Mouse (Mus musculus) 416B (cell line): ENCODE data around the gene Tcf7l2.

Experiments used
- DNase-seq: peaks from one replicate; pipeline ENCODE4 v3.0.0; 2011; ENCODE audit warnings: low read depth

Tcf7l2 gene

DNA sequence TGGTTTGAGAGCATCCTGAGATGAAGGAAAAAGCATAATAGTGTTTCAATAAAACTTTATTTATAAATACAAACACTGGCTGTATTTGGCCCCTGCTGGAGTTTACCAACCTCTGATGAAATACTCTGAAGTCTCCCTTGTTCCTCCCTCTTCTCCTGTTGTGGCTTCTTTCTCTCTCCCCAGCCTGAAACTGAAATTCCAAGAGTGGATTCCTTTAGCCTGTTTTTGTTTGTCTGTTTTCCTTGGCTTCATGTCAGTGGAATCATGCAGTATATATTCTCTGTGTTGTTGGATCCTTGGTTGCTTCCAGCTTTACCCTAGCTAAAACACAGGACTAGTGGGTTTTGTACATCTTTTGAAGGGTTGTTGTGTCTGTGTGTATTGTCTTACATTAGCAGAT lies 16.5 kb downstream of the Tcf7l2 start:
- no peak for DNase-seq

DNA sequence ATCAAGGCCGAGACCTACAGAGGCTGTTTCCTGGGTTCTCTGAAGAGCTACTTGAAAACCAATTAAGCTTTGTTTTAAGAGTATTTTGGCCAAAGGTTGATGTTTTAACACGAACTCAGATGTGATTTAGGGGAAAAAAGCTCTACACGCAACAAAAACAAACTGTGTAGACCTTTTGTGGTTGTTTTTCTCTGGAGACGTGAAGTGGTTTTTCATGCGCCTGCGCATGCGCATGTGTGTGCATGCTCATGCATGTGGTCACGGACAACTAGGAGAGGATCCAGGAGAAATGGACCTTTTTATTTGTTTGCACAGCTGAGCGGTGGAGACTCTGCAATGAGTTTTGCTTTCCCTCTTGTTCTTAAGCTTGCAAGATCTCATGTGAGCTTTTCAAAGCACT lies 17.4 kb downstream of the Tcf7l2 start:
- DNase-seq, result no peak

DNA sequence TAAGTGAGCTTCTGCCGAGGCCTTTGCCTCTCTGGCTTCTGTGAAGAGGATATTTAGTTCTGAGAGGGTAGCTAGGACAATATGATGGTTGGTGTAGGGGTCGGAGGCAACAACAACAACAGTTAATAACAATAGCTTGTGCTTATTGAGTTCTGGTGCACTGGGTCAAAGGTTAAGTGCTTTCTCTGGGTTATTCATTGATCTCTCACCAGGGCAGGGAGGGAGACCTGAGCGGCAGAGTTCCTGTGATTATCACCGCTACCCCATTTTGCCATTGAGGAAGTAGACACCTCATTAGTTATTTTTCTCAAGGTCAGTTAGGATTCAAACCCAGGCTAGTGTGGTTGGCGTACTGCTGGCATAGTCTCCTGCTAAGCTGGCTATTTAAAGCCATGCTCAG lies 19.5 kb downstream of the Tcf7l2 start:
- no peak for DNase-seq

DNA sequence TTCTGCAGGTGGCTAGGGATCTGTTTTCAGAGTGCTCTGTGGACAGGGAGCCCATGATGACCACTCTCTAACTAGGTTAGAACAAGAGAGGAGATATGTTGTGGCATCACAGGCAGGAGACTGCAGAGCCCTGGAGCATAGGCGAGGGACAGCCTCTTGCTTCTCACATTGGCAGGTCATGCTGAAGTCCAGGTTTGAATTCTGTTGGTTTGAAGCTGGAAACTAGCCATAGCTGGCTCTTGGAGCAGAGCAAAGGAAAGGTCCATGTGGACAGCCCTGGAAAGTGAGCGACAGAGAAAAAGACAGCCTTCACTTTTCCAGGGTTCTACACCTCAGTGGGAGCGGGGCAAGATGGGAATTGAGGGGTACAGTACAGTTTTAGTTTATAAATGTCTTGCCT lies 20.6 kb downstream of the Tcf7l2 start:
- DNase-seq, result no peak

DNA sequence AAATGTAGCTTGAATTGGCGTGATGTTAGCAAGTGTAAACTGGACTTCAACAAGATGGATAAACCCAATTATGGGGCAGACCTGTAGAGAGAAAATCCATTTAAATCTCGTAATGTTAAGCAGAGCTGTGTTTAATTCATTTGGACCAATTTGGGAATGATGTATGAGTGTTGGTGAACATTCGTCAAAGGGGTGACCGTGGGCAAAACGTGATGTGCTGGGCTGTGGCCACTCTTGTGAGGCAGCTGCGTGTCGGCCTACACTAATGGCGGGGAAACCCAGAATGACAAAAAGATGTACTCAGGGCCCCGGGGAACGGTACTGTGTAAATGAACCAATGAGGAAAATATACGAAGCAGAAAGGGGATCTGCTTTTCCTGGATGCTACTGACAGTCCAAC lies 24.2 kb downstream of the Tcf7l2 start:
- DNase-seq, result no peak

DNA sequence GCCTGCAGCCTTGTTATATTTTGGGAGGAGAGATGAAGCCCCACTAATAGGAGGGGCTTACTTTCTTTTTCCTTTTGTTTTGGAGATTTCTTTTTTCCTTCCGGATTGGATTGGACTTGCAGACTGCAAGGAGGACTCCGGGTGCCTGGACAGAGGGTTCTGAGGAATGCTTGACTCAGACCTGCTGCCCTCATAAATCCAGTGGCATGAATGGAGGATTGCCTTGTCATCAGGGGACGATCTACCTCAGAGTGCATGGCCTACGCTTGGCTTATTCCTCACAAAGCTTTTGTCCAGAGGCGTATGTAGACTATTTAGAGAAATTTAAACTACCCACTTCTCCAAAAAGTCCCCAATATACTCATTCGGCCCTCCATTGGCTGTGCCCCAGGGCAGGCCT lies 25.5 kb downstream of the Tcf7l2 start:
- no peak for DNase-seq

DNA sequence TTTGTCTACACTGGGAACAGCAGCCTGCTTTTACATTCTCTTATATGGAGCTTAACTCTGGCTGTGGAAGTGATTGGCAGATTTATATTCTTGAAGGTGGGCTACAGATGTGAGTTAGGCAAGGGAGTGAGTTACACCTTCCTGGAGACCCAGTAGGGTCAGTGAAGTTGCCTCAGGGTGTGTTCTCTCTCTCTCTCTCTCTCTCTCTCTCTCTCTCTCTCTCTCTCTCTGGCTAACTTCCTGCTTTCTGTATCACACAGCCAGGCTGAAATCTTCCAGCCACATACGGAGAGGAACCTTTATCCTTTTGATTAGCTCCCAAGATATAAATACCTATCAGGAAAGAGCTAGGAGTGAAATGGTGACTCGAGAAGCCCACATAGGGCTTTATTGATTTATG lies 26.0 kb downstream of the Tcf7l2 start:
- no peak for DNase-seq

DNA sequence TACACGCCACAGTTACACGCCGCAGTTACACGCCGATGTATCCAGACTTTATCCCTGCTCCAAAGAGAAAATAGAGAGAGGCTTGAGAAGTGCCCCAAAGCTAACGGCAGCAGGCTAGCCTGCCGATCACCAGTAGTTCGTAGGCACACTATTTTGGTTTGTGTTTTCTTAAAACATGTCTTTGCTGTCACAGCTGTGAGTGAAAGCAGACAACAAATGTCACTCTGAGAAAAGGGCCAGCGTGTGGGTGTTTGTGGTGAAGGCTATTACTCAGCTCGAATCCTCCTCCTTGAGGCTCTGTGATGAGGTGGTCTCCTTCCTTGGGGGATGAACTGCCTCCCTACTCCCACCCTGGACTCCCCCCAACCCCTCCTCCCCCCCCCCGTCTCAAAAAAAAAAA lies 26.6 kb downstream of the Tcf7l2 start:
- no peak for DNase-seq

DNA sequence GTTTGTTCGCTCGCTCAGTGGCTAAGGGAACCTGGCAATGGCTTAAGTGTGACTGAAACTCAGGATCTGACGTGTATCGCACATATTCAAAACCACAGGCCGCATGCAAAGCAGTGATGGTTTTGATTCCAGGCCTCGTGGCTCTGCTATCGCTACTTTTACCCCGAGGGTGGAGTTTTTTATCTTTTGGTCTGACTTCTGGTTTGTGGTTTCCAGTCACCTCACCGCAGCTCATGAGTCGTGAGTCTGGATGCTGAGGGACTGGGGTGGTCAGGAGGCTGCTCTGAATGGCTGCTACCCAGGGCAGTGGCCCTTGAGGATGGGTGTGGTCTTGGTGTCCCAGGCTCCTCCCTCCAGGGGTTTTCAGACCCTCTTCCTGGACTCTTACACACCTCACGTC lies 27.3 kb downstream of the Tcf7l2 start:
- peak; percentile 91 for DNase-seq

DNA sequence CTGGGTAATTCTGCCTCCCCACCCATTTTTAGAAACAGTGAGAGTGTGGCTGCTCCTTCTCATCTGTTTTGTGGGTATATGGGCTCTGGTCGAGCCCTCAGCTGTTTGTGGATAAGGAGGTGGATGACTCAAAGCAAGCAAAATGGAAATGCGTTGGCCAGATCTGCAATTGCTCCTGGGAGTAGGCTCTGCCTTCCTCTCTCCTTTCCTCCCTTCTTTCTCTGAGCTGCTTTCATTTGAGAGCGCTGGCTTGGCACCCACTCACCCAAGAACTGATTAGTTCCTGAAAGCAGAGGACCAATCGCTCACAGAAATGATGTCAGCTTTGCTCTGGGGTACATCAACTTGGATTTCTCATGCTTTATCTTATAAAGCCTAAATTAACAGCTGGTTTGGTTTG lies 32.7 kb downstream of the Tcf7l2 start:
- no peak for DNase-seq

DNA sequence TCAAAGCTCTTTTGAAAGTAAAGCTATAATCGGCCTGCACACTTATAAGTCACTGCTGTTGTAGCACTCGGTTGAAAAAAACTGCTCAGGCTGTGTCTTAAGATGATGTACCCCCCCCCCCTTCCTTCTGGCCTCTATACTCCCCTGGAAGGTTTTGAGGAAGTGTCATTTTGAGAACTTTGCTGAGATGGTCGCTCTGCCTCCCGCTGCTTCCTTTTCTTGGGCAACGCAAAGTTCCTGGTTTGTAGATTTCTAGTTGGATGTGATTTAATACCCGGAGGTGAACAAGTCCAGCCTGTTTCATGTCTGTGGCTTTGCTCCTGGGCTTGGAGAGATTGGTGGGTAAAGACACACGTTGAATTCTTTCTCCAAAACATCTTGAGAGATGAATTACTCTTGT lies 33.2 kb downstream of the Tcf7l2 start:
- DNase-seq, result peak; percentile 12

DNA sequence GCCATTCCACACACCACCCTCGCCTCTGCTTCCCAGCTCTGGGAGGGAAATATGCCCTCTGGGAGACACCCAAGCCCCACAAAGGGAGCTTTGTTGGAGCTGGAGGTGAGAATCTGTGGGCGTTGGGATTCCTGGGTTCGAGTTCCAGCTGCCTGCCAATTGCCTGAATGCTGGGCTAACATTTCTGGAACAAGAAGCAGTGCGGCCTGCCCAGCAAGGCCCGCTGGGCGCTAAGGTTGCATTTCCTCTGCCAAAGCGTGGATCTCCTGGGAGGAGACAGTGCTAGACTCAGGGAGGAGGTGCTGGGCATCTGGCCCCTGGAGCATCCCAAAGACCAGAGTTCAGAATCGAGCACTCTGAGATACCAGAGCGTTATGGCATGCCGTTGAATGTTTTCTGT lies 38.3 kb downstream of the Tcf7l2 start:
- no peak for DNase-seq

DNA sequence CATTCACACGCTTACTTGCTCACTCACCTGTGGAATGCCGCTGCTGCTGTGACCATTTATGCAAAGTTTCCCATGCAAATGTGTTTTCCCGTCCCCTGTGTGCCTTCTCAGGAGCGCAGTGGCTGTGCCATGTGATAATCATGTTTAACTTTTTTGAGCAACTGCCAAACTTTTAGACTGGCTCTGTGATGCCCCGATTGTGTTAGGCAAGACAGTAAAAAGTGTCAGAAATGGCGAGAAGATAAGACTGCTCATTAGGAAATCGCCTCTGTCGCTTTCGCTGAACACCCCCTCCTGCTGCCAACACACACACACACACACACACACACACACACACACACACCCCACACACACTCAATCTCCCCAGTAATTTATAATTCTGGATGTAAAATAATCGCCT lies 39.5 kb downstream of the Tcf7l2 start:
- DNase-seq, result no peak

DNA sequence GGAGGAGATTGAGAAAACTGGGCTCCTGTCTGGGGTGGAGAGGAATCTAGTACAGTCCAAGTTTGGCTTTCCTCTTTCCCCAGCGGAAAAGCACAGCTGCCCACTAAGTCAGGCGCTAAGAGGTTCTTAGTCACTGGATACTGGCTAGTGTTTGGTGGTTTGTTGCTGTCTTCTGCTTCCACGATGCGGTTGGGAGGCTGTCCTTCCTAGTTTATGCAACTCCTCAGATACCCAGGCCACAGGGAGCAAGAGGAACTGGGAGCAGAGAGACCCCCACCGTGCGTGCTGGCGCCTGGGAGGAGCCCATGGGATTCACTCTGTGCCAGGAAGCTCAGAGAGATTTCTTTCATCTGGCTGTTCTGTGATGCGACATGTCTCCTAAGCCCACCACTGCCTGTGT lies 40.1 kb downstream of the Tcf7l2 start:
- no peak for DNase-seq

DNA sequence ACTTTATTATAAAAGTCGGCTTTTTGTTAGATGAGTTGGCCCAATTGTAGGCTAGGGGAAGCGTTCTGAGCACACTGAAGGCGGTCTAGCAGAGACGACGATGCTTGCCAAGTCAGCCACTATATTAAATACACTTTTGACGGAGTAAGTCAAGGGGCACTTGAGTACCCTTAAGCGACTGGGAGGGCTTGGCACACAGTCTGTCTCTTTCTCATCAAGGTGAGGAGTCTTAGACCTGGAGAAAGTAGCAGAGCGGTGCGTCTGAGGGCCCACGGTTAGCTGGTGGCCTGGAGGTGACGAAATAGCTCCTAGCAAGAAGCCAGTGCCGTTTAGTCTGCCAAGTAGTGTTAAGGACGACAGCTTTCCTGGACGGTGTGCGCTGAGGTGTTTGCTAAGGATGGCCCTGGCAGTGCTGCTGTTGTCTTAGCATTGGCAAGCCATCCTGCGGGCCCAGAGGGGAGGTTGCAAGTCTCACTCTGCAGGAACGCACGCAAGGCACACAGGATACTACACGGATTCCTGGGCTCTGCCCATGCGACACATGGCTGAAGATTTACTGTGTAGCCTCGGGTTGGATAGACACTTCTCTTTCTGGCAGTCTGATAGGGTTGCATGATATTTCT lies 43.3 kb downstream of the Tcf7l2 start:
- DNase-seq, result no peak

DNA sequence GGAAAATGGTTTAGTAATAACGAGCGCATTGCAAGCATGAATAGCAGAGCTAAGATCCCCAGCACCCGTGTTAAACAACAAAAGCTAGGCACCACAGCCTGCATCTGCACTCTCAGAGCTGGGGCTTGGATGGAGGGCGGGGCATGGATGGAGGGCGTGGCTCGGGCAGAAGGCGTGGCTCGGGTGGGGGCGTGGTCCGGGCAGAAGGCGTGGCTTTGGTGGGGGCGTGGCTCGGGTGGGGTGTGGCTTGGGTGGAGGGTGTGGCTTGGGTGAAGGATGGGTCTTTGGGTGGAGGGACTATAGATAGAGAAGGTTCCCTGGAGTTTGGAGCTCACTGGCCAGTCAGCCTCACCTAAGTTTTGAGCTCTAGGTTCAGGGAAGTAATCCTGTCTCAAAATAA lies 45.8 kb downstream of the Tcf7l2 start:
- DNase-seq, result no peak

DNA sequence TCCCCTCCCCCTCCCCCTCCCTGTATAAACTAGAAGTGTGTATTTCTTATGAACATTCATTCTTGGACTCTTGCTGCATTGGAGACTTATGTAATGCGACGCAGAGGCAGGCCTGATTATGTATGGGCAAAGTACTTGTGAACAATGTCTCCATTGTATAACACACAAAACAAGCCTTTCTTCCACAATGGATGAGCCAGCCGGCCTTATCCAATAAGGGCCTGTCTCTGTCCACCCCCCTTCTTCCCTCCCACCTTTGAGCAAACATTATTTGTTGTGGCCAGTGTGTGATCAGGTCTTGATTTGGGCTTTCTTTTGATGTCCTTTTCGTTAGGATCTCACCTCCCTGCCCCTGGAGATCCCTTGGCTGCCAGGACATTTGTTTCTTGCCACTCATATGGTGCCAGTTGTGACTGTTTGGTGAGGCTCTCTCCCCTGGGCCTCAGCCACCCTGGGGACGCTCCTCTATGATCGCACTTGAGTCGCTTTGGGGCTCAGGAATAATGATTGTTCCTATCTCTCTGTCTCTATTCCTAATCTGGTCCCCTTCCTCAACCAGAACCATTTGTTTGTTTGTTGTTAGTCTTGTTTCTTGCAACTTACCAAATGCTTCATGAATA lies 46.8 kb downstream of the Tcf7l2 start:
- no peak for DNase-seq

DNA sequence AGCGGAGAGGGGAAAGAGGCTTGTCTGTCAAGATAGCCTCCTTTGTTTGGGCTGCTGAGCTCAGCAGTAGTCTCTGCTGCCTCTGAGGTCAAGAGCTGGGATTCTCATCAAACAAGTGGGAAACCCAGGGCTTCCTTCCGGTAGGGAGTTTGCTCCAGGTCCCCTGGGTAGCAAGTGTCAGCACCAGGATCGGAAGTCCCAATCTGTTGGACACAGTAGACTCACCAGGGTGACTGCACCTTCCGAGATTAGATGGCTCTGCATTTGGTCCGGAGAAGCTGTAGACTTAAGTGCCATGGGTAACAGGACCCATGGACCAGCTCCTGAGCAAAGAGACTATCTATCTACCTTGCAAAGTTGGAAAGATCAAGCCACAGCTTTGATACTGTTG lies 47.3 kb downstream of the Tcf7l2 start:
- no peak for DNase-seq

DNA sequence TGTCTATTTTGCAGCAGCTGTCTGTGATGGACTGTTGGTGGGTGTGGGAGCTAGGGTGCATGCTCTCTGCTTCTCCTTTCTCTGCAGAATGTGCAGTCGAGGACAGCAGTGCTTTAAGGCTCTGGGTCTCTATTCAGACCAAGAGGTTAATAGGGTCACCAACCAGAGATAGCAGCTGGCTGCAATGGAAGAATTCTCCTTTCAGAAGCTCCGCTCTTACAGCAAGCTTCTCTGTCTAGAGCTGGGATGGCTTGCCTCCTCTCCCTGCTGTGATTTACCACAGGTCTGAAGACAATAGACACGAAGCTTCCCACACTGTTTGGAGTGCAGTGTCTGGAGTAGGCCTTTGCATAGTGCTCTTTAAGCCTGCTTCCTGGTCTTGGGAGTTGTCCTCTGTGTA lies 48.2 kb downstream of the Tcf7l2 start:
- DNase-seq, result no peak

DNA sequence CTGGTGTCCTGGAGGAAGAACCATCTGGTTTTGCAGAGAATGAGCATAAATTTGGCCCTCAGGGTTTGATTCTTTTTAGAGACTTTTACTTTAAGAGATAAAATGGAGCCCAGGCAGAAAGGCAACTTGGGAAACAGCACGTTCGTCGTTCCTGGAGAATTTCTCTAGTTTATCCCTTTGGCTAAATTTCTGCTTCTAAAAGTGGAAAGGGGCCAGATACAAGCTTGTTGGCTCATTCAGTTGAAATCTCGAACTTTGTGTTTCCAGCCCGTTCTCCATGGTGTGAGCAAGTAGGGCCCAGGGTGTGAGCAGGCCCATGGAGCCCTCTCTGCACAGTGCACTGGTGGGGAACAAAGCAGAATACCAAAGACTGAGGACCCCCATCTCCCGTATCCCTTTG lies 49.7 kb downstream of the Tcf7l2 start:
- no peak for DNase-seq

DNA sequence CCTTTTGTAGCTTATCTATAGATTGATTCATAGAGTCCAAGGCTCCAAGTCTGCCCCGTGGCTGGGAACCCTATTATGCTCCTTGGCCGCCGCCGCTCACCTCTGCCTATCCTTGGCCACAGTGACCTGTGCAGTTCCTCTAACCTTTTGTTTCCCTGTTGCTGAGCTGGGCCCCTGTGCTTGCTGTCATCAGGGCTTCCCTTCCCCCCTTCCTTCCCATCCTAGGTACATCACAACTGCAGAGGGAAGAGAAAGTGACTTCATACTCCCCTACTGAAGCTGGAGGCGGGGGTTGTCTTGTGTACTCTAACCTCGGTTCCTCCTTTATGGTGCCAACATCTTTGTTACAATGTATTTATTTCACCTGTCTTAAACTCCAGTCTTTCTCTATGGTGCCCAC lies 50.3 kb downstream of the Tcf7l2 start:
- no peak for DNase-seq

DNA sequence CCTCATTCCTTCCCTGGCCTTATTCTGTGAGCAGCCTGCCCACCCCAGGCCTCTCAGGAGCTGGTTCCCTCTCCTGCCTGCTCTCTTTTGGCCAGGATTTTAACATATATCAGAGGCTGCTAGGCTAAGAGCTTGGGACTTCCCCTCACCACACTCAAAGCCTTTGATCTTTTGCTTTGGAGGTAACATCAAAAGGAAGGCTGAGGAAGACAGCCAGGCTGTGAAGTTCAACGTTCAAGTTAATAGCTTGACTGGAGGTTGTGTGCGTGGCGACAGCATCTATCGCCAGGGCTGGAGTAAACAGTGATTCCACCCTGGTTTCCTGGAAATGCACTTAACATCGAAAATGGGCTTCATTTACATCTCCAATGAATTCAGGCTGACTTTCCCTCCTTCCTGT lies 51.0 kb downstream of the Tcf7l2 start:
- no peak for DNase-seq

DNA sequence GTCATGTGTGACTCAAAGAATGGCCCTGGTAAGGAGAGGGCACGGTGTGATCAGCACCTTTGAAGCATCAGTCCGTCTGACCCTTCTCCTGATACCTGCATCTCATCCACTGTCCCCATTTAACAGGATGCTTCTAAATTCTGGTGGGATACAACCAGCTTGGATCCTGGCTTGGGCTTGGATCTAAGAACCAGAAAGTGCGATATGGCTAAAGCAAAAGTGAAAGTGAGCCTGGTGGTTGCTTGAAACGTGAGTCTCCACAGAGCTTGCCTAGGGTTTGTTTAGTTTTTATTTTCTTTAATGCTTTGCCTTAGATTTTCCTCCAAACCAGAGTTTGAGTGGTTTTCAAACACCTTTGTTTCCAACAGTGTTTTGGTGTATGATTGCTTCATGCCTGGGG lies 51.4 kb downstream of the Tcf7l2 start:
- DNase-seq, result peak; percentile 30

DNA sequence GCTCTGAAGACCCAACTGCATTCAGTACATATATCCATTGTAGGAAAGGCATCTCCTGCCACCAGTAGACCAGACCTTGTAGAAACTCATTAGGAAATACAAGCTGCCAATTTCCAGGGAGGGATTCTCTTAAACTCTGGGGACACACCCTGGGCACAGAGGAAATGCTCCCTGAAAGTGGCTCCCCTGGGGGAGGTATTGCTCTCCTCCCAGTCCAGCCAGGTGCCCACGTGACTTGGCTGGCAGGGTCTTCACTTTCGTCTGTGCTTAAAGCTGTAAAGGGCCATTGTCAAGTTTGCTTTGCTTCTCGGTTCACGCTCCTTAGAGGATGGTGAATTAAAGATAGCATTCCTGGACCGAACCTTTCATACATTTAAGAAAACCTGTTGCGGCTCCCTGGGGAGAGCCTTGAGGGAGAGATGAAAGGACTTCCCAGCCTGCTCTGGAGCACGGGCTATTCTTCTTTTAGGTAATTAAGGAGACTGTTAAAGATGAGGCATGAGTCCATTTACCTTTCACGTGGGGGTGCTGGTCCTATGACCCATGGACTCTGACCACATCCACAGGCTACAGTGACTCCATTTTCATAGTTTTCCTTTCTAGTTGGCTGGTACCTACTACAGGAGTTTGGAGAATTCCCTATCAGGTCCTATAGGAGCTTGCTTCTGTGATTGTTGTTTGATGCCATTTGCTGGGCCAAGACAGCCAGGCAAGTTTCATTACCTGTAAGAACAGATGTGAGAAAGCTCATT lies 52.8 kb downstream of the Tcf7l2 start:
- DNase-seq, result no peak
